Mouse (Mus musculus) lung, postnatal 0 days (tissue): ENCODE measurements around the gene Slc16a3. TPM values are rescaled to one million over a fixed set of nuclear protein-coding genes. Genes with fewer than 3 reads are reported as not detected.

Experiments used
- ATAC-seq: fragments of 200-750 bp; cut with Nextera tagmentation; 2 replicates; pipeline ENCODE4 v1.8.0; 2017; ENCODE audit warnings: moderate library complexity
- DNase-seq: peaks from one replicate; pipeline ENCODE4 v3.0.0-alpha.2; 2016; ENCODE audit warnings: low spot score
- H3K27ac ChIP-seq: fragments of 300-500 bp; sonication (generic); 2 replicates; pipeline ENCODE4 v1.5.1; 2014; ENCODE audit warnings: antibody characterized with exemption, mild to moderate bottlenecking, low read length, mixed read lengths
- H3K27me3 ChIP-seq: fragments of 300-500 bp; sonication (generic); replicated peaks from 2 replicates; pipeline ENCODE4 v1.6.1; 2014; ENCODE audit warnings: low read length, mixed read lengths; ENCODE audit not compliant: insufficient read depth
- H3K36me3 ChIP-seq: fragments of 300-500 bp; sonication (generic); 2 replicates; pipeline ENCODE4 v1.6.1; 2014; ENCODE audit warnings: low read length, mixed read lengths; ENCODE audit not compliant: insufficient read depth
- H3K4me1 ChIP-seq: fragments of 300-500 bp; sonication (generic); 2 replicates; pipeline ENCODE4 v1.6.1; 2014; ENCODE audit warnings: antibody characterized with exemption, low read depth, low read length, mixed read lengths; ENCODE audit not compliant: insufficient read depth
- H3K4me2 ChIP-seq: fragments of 300-500 bp; sonication (generic); replicated peaks from 2 replicates; pipeline ENCODE4 v1.6.1; 2014; ENCODE audit warnings: low read depth, mild to moderate bottlenecking, low read length, moderate library complexity, mixed read lengths
- H3K4me3 ChIP-seq: fragments of 300-500 bp; sonication (generic); 2 replicates; pipeline ENCODE4 v1.5.1; 2014; ENCODE audit warnings: low read depth, low read length
- H3K9ac ChIP-seq: fragments of 300-500 bp; sonication (generic); replicated peaks from 2 replicates; pipeline ENCODE4 v1.6.1; 2014; ENCODE audit warnings: low read depth, mild to moderate bottlenecking
- H3K9me3 ChIP-seq: fragments of 300-500 bp; sonication (generic); 2 replicates; pipeline ENCODE4 v1.6.1; 2016; ENCODE audit warnings: low read length, mixed read lengths
- CTCF ChIP-seq: IDR thresholded peaks from 2 replicates; pipeline ENCODE4 v1.5.1; 2016; ENCODE audit warnings: antibody characterized with exemption, mild to moderate bottlenecking
- EP300 ChIP-seq: IDR thresholded peaks from 2 replicates; pipeline ENCODE4 v1.6.1; 2016; ENCODE audit warnings: antibody characterized with exemption, mild to moderate bottlenecking, control low read depth
- WGBS: fragments of 180-500 bp; shearing (Covaris S2); extraction: QIAGEN DNeasy Blood & Tissue Kit; methylation state at CpG from one replicate; pipeline ENCODE4 v1.1.7; 2014; 5-methylcytosine and 5-hydroxymethylcytosine counted together
- polyA plus RNA-seq: library from polyadenylated mRNA; unstranded; fragments of >200 nt; fragmentation: Nextera tagmentation; extraction: Ambion mirVana; gene quantifications from 2 replicates; pipeline ENCODE4 v1.2.1, GENCODE M21; 2015

The Slc16a3 gene
- polyA plus RNA-seq, 1 experiment from 2014 or later = 10.0 TPM

DNA sequence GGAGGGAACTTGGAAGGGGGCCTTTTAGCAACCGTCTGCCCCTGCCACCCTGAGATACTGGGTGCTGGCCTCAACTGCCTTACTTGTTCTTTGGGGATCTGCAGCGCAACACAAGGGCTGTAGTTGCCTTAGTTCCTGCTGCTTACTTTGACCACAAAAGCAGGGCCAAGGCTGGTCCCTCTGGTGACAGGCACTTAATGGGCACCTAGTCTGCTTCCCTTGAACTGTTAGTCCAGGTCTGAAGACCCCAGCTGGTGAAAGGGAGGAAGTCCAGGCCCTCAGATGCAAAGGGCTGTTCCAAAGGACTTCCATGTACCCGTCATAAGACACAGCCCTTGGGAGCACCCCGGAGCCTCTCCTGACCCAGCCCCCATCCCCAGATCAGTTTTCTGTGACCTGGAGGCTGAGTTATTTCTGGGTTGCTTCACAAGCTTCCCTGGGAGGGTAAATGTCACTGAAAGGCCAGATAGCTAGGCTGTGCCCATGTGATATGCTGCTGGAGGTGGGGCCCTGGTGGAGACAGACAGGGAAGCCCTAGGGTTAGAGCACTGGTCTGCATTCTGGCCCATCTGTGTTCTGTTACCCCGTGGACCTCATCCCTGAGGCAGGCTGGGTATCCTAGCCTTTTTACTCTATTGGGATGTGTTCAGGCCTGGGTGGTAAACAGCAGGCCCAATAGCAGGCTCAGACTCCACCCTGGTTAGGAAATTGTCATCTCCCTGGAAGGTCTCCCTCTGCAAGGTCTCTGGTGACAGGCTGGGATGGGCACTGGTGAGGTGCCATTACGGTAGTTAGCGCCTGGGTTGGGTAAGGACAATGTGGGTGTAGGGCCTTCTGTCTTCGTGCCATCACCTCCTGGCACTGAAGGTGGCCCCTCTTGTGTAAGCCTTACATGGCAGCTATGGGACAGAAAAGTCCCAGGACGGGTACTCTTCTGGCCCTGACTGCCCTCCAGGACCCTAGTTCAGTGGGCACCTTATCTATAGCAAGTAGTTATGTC is 3.8 kb downstream of the Slc16a3 start:
- no peak for DNase-seq
- 78% methylated on average over 9 of the region's 9 CpGs for whole genome bisulfite sequencing
- Histone ChIP-seq H3K4me2 (peak overlapping the region; percentile 11; the same call in 1 of the 2 replicates), H3K4me3 (no peak overlapping the region), H3K9ac (no peak overlapping the region), H3K4me1 (peaks cover 25% of the 10 kb centered on the region), H3K27ac (no peak overlapping the region), H3K36me3 (peaks cover 7% of the 10 kb centered on the region; the same call in 1 of the 2 replicates), H3K27me3 (no peaks in the 10 kb centered on the region), H3K9me3 (no peaks in the 10 kb centered on the region)
- TF ChIP-seq EP300 (no peak), CTCF (no peak)
- no peak for ATAC-seq

DNA sequence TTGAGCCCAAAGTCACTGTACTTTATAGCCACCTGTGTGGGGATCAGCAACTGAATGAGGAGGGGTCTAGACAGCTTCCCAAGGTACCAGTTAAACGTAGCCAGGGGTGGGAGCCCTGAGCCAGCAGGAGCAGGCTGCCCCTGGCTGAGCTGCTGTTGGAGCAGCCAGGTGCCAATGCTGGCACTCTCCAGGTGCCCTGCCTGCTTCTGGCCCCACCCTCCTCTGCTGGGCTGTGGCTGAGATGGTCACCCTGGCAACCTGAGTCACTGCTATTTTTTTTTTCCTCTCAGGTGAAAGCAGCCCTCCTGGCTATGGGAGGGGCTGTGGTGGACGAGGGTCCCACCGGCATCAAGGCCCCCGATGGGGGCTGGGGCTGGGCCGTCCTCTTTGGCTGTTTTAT is 6.7 kb downstream of the Slc16a3 start:
- Histone ChIP-seq H3K36me3 (peaks cover 9% of the 10 kb centered on the region; the same call in 1 of the 2 replicates), H3K9me3 (no peaks in the 10 kb centered on the region), H3K27ac (no peak overlapping the region), H3K4me2 (no peak overlapping the region), H3K4me3 (no peak overlapping the region), H3K4me1 (peaks cover 10% of the 10 kb centered on the region; the same call in 1 of the 2 replicates), H3K27me3 (no peaks in the 10 kb centered on the region), H3K9ac (no peak overlapping the region)
- WGBS = 54% methylated on average over 5 of the region's 5 CpGs
- no peak for TF ChIP-seq CTCF
- TF ChIP-seq EP300 = no peak
- ATAC-seq (peak; percentile 39), DNase-seq (peak; percentile 70)

DNA sequence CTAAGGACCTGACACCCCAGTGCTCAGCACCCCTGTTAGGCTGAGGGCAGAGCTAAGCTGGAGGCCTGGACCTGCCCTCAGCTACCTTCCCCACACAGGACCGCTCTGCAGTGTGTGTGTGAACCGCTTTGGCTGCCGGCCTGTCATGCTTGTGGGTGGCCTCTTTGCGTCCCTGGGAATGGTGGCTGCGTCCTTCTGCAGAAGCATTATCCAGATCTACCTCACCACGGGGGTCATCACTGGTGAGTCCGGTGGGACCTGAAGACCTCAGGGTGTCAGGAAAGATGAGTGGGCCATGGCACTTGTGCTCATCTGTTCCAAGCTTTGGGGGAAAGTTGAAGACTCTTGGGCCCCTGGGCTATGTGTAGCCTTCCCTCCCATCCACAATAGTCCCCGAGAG is 7.4 kb downstream of the Slc16a3 start:
- Histone ChIP-seq H3K36me3 (peaks cover 9% of the 10 kb centered on the region; the same call in 1 of the 2 replicates), H3K9me3 (no peaks in the 10 kb centered on the region), H3K9ac (no peak overlapping the region), H3K4me3 (no peak overlapping the region), H3K4me1 (0 out of 2 replicates have a peak, but pooled peaks cover 3% of the 10 kb centered on the region), H3K27me3 (no peaks in the 10 kb centered on the region), H3K27ac (no peak overlapping the region), H3K4me2 (no peak overlapping the region)
- no peak for DNase-seq
- 93% methylated on average over 8 of the region's 8 CpGs for WGBS
- ATAC-seq = no peak
- TF ChIP-seq EP300 (no peak), CTCF (no peak)

DNA sequence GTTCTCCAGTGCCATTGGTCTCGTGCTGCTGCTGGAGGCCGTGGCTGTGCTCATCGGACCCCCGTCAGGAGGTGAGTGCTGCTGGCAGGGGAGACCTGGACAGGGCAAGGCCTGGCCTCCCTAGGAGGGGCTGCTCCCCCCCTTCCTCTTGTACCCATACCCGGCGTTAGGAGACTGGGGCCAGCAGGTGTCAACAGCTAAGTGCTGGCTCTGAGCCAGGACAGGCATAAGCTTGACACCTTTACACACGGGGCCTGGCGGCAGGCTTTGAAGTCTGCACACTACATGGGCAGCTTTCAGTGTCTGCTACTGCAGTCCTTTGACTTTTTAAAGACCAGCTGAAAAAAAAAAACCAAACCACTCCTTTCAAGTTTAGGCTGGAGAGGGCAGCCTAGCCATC is 8.8 kb downstream of the Slc16a3 start:
- DNase-seq (no peak), ATAC-seq (no peak)
- Histone ChIP-seq H3K9me3 (no peaks in the 10 kb centered on the region), H3K9ac (no peak overlapping the region), H3K36me3 (peaks cover 11% of the 10 kb centered on the region), H3K27me3 (no peaks in the 10 kb centered on the region), H3K4me1 (no peaks in the 10 kb centered on the region), H3K4me3 (no peak overlapping the region), H3K4me2 (no peak overlapping the region), H3K27ac (no peak overlapping the region)
- TF ChIP-seq CTCF = no peak
- TF ChIP-seq EP300 = no peak
- 44% methylated on average over 8 of the region's 8 CpGs for WGBS

DNA sequence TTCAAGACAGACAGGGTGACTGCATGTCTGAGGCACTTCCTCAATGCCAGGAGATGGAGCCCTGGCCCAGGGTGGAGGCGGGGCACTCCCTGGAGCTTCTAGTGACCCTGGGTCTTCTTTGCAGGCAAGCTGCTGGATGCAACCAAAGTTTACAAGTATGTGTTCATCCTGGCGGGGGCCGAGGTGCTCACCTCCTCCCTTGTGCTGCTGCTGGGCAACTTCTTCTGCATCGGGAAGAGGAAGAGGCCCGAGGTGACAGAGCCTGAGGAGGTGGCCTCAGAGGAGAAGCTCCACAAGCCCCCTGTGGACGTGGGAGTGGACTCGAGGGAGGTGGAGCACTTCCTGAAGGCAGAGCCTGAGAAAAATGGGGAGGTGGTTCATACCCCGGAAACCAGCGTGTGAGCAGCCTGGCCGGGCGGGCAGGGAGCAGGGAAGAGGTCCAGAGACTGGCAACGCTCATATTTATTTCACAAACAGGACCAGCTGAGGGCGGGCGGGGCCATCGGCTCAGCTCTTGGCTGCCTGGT is 9.5 kb downstream of the Slc16a3 start:
- Histone ChIP-seq H3K9ac (no peak overlapping the region), H3K4me1 (no peaks in the 10 kb centered on the region), H3K36me3 (peaks cover 19% of the 10 kb centered on the region), H3K27me3 (no peaks in the 10 kb centered on the region), H3K27ac (no peak overlapping the region; the same call in 1 of the 2 replicates), H3K4me3 (no peak overlapping the region), H3K4me2 (no peak overlapping the region), H3K9me3 (no peaks in the 10 kb centered on the region)
- DNase-seq (peak; percentile 55), ATAC-seq (peak; percentile 57)
- 52% methylated on average over 15 of the region's 15 CpGs for whole genome bisulfite sequencing
- TF ChIP-seq EP300 (no peak), CTCF (no peak)

DNA sequence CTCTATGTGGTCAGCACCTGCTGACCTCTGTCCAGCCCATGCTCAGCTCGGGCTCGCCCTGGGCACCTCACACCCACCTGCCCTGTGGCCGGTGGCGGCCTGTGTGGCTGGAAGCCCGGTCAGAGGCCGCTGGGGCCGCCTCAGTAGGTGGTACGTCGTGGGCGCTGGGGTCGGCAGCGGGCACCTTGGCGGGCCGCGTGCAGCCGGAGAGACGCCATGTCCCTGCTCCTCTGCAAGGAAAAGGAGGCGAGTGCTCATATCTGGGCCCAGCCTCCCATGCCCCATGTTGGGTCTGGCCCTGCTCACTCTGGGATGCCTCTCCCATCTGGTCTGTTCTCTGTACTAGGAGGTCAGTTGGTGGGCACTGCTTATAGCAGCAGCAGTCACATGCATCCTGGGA is 10.8 kb downstream of the Slc16a3 start:
- no peaks in the 10 kb centered on the region for H3K27me3 ChIP-seq
- TF ChIP-seq CTCF (no peak), EP300 (no peak)
- no peak overlapping the region for H3K27ac ChIP-seq
- DNase-seq (no peak), ATAC-seq (no peak)
- no peak overlapping the region for H3K4me3 ChIP-seq
- 89% methylated on average over 17 of the region's 18 CpGs for WGBS
- no peak overlapping the region for H3K4me2 ChIP-seq
- H3K9ac ChIP-seq = no peak overlapping the region
- no peaks in the 10 kb centered on the region for H3K4me1 ChIP-seq
- peaks cover 26% of the 10 kb centered on the region for H3K36me3 ChIP-seq
- no peaks in the 10 kb centered on the region for H3K9me3 ChIP-seq
